Mouse (Mus musculus) spleen, adult 2 months (tissue): ENCODE data around the gene Catsper3. TPM values are rescaled to one million over a fixed set of nuclear protein-coding genes. Genes with fewer than 3 reads are reported as not detected.

Experiments
- DNase-seq, 2 experiments: peaks; one replicate each; pipeline versions ENCODE4 v3.0.0 to v3.0.0-alpha.2; 2012 to 2021; ENCODE audit warnings: low spot score in 2 of 2, low read depth in 1 of 2
- H3K27ac ChIP-seq: fragments of 200-500 bp; 2 replicates; pipeline ENCODE4 v1.5.1; 2012; ENCODE audit warnings: low read length, inconsistent platforms; ENCODE audit not compliant: insufficient read depth
- H3K27me3 ChIP-seq: fragments of 200-500 bp; 2 replicates; pipeline ENCODE4 v1.6.1; 2012; ENCODE audit warnings: mild to moderate bottlenecking, moderate library complexity, low read length, inconsistent platforms; ENCODE audit not compliant: control insufficient read depth, insufficient read depth
- H3K36me3 ChIP-seq: fragments of 200-500 bp; 2 replicates; pipeline ENCODE4 v1.6.1; 2012; ENCODE audit warnings: mild to moderate bottlenecking, low read length, inconsistent platforms; ENCODE audit not compliant: control insufficient read depth, insufficient read depth
- H3K4me1 ChIP-seq: fragments of 200-500 bp; 2 replicates; pipeline ENCODE4 v1.6.1; 2011; ENCODE audit warnings: inconsistent platforms; ENCODE audit not compliant: control insufficient read depth, insufficient read depth, insufficient read length
- H3K4me3 ChIP-seq: fragments of 200-500 bp; 2 replicates; pipeline ENCODE4 v1.5.1; 2011; ENCODE audit warnings: mild to moderate bottlenecking, inconsistent platforms; ENCODE audit not compliant: insufficient read depth, insufficient read length; ENCODE audit errors: extremely low read depth
- CTCF ChIP-seq: fragments of 200-500 bp; IDR thresholded peaks from 2 replicates; pipeline ENCODE4 v1.5.1; 2011; ENCODE audit warnings: mild to moderate bottlenecking, inconsistent platforms; ENCODE audit not compliant: insufficient read depth, insufficient read length, insufficient replicate concordance; ENCODE audit errors: extremely low read depth
- POLR2A ChIP-seq: fragments of 200-500 bp; IDR thresholded peaks from 2 replicates; pipeline ENCODE4 v1.6.1; 2011; ENCODE audit warnings: low read depth, low read length, inconsistent platforms
- whole genome bisulfite sequencing: fragments of 180-500 bp; shearing (Covaris S2); methylation state at CpG from one replicate; pipeline ENCODE4 v1.1.7; 2018; 5-methylcytosine and 5-hydroxymethylcytosine counted together
- polyA plus RNA-seq: library from polyadenylated mRNA; depleted of rRNA; stranded (reverse); fragments of >200 nt; gene quantifications from 2 replicates; pipeline ENCODE4 v1.2.3, GENCODE M21; 2012

The Catsper3 gene
- polyA plus RNA-seq, 1 experiment = 0.06 TPM

DNA sequence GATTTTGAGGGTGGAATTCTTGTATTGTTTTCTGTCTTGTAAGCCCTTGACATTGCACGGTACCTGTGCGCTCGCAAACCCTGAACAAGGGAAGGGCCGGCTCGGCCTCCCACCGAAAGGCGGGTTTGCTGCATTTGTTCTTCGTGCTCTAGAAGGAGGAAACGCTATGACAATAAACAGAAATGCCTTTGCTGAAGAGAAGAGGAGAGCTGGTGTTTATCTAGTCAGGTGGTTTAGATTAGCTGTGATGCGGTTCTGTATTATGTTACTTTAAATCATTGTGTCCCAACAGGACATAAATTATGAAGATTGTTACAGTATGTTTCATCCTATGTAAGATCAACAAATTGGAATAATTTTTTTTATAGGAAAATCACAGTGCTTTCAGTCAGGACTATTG, 22.9 kb upstream of the Catsper3 start:
- Histone ChIP-seq H3K27me3 (no peaks in the 10 kb centered on the region), H3K36me3 (no peaks in the 10 kb centered on the region), H3K27ac (no peak overlapping the region), H3K4me1 (no peaks in the 10 kb centered on the region), H3K4me3 (no peak overlapping the region)
- 93% methylated on average over 10 of the region's 10 CpGs for WGBS
- DNase-seq = no peak
- no peak for TF ChIP-seq CTCF
- no peak for TF ChIP-seq POLR2A

DNA sequence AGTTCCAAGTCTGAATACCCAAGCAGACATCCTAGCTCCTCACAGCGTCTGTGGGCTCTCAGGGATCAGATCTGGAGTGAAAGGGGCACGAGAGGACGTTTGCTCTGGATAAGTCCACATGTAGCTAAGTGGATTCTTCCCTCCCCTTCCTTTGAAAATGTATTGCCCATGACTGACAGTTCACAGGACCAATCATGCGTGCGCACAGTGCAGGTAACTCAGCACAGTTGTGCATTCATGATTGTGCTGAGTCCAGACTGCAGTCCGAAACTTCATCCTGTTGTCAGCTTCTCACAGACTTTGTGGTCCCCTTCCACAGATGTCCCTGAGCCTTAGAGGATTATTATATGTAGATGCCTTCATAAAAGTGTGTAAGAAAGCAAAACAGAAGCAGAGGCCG, 10.0 kb upstream of the Catsper3 start:
- no peak for DNase-seq
- Histone ChIP-seq H3K36me3 (peaks cover 3% of the 10 kb centered on the region), H3K27me3 (no peaks in the 10 kb centered on the region), H3K27ac (no peak overlapping the region), H3K4me1 (no peaks in the 10 kb centered on the region), H3K4me3 (no peak overlapping the region)
- WGBS = 94% methylated on average over 7 of the region's 7 CpGs
- no peak for TF ChIP-seq CTCF
- TF ChIP-seq POLR2A = no peak

DNA sequence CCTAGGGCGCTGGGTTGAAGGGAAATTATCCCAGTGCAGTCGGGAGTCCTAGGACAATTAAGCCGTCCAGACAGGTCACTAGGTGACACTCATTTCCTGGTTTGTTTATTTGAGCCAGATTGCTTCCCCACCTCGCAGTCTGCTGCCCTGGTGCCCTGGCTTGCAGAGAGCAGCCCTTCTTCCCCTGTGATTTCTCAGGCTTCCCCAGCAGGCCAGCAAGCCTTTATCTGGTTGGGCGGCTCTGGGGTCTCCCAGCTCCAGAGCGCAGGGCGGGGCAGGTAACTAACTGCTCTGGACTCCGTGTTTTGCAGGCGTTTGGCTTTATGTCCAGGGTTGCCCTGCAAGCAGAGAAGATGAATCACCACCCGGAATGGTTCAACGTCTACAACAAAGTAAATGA, 9.3 kb upstream of the Catsper3 start:
- Histone ChIP-seq H3K4me3 (no peak overlapping the region), H3K27ac (no peak overlapping the region), H3K36me3 (peaks cover 3% of the 10 kb centered on the region), H3K27me3 (no peaks in the 10 kb centered on the region), H3K4me1 (no peaks in the 10 kb centered on the region)
- WGBS = 84% methylated on average over 11 of the region's 11 CpGs
- no peak for TF ChIP-seq CTCF
- no peak for TF ChIP-seq POLR2A
- no peak for DNase-seq

DNA sequence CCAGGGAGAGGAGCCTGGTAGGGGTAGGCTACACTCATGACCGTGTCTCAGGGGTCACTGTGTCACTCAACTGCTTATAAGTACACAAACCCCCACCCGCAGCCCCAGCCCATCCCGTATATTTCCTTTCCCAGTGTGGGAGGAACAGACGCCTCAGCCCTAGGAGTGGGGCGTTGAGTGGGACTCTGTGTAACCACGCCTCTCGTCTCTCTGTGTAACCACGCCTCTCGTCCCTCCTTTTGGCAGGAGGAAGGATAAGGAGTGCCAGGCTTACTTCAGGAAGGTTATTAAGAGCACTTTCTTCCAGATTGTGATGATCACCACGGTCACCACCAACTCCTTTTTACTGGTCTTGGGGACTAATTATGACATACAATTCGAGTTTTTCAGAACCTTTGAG, 1.8 kb downstream of the Catsper3 start:
- WGBS = 72% methylated on average over 11 of the region's 11 CpGs

DNA sequence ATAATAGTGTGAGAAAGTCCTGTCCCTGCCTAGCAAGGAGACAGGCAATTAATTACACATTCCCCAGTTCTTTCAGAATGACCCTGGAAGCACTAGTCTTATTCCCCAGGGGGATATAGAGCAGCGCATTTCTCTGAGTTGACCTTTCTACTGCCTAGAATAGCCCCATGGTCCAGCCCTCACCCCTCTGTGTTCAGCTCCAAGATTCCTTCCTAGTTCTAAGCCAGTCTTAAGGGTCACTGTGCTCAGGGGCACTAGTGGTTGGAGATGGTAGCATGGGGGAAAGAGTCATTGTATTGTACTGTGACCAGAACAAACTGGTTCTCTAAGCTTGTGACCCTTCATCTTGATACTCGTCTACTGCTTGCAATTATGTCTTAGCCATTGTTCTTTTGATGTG, 16.9 kb downstream of the Catsper3 start:
- no peak for DNase-seq
- Histone ChIP-seq H3K27me3 (no peaks in the 10 kb centered on the region), H3K4me1 (no peaks in the 10 kb centered on the region), H3K36me3 (no peaks in the 10 kb centered on the region), H3K4me3 (no peak overlapping the region), H3K27ac (no peak overlapping the region)
- no peak for TF ChIP-seq POLR2A
- TF ChIP-seq CTCF = no peak
- 80% methylated on average over 2 of the region's 2 CpGs for WGBS

More for the DNA sequence above, 1.8 kb downstream of the Catsper3 start:
- TF ChIP-seq CTCF (no peak), POLR2A (no peak)
- no peaks in the 10 kb centered on the region for H3K4me1 ChIP-seq
- no peak overlapping the region for H3K27ac ChIP-seq
- no peaks in the 10 kb centered on the region for H3K27me3 ChIP-seq
- no peaks in the 10 kb centered on the region for H3K36me3 ChIP-seq
- no peak for DNase-seq
- no peak overlapping the region for H3K4me3 ChIP-seq

DNA sequence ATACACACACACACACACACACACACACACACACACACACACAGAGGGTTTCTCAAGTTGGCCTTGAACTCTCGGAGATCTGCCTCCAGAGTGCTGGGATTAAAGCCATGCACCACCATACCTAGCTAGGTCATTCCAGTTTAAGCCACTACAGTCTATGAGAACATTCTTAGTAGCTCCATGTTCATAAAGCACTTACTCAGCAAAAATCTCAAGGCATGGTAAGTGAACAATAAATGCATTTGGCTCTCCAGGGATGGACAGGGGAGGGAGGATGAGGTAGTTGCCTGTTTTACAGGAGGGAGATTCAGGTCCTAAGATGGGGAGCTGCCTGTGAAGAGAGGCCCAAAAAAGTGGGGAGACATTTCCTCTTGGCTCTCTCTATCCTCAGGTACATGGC, 19.6 kb downstream of the Catsper3 start:
- WGBS = 90% methylated on average over 1 of the region's 1 CpGs
- Histone ChIP-seq H3K27ac (no peak overlapping the region), H3K4me3 (no peak overlapping the region), H3K4me1 (no peaks in the 10 kb centered on the region), H3K36me3 (no peaks in the 10 kb centered on the region), H3K27me3 (no peaks in the 10 kb centered on the region)
- TF ChIP-seq CTCF (no peak), POLR2A (no peak)
- DNase-seq = no peak

DNA sequence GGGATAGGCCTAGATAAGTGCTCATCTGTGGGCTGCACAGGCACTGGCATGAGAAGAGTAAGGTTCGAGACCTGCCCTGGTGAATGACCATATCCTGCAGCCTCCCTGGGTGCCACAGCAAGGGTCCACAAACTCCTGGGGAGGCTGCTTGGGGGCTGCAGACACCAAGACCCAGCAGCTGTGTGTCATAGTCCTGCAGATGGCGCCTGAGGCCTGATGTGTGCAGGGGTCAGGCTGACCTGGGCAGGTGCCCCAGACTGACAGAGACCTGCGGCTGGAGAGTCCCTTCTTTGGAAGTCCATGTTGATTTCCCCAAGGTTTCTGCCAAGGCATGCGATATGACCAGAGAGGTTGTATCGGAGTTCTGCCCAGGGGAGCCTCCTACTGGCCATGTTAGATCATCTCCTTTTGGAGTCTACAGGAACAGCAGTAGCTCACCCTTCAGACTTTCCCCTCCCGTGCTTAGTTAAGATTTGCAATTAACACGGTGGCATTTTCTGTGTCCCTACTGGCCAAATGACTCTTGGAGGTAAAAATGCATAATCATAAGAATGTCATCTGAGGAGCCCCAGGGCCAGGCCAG, 24.8 kb downstream of the Catsper3 start:
- TF ChIP-seq POLR2A (no peak), CTCF (no peak)
- 76% methylated on average over 7 of the region's 7 CpGs for WGBS
- Histone ChIP-seq H3K4me3 (no peak overlapping the region), H3K4me1 (no peaks in the 10 kb centered on the region), H3K27me3 (no peaks in the 10 kb centered on the region), H3K36me3 (no peaks in the 10 kb centered on the region), H3K27ac (no peak overlapping the region)
- no peak for DNase-seq

DNA sequence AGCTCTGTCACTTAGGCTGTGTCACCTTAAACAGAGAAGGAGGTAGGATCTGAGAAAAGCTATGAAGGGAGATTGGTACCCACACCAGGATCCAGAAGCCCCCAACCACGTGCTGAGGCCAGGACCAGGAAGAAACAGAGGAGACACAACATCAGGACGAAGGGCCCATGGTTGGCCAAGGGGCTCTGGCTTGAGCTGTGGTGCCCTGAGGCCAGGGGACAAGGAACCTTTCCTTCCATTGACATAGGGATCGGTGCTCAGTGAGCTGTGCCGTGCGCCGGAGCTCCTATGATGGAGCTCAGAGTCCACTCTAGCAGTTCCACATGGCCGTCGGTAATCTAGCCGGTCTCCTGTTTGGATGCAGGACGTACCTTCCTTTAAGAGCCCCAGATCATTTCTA, 25.3 kb downstream of the Catsper3 start:
- no peak for TF ChIP-seq POLR2A
- TF ChIP-seq CTCF = no peak
- H3K27ac ChIP-seq = no peak overlapping the region
- no peaks in the 10 kb centered on the region for H3K4me1 ChIP-seq
- no peak for DNase-seq
- WGBS = 96% methylated on average over 10 of the region's 10 CpGs
- H3K27me3 ChIP-seq = no peaks in the 10 kb centered on the region
- H3K4me3 ChIP-seq = no peak overlapping the region
- H3K36me3 ChIP-seq = no peaks in the 10 kb centered on the region
